Mouse (Mus musculus): ENCODE measurements around the gene Foxl2. TPM values are rescaled to one million over a fixed set of nuclear protein-coding genes. Genes with fewer than 3 reads are reported as not detected.
A peak's percentile ranks its signal among the peaks of the same experiment; 100 is the strongest.

Gene Foxl2
- polyA plus RNA-seq, 1 experiment from 2014 or later: not detected

DNA sequence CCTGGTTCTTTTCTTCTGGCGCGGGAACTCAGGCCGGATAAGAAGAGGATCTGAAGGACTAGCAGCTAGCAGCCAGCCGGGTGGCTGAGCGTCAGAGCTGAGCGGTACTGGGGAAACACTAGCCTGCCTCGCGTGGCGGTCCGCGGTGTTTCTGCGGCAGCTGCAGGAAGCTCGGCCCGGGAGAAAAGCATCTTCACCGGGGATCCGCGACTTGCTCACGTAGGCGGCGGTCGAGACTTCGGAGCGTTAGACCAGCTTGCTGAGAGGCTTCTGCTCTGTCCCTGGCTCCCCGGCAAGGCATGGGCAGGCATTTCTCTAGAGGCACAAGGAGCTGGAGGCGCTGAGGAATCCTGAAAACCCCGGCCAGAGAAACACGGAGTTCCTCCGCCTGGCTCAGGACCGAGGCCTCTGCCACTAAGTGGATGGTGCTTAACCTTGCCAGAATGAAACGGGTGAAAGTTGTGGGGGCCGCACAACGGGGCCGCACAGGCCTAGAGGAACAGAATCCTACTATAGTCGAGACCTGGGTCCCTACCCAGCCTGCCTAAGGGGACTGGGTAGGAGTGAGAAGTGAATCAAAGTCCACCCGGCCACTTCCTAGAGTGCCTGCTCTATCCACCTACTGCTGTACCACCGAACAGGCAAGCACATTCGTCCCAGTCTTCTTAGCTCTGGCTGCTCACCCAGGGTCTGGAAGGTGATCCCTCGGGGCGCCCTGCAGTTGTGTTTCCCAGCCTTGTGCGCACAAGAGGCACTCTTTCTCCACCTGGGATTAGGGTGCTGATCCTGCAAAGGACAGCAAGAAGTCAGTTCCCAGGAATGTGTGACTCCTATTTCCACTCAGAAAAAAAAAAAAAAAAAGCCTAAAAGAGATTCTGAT lies 2.7 kb upstream of the Foxl2 start:
- no peak overlapping the region for H3K9ac ChIP-seq (ENCODE audit: low read depth, low read length)
- peaks cover 25% of the 10 kb centered on the region for H3K4me1 ChIP-seq (ENCODE audit: control insufficient read depth, insufficient read depth, low read length)
- no peak overlapping the region for H3K27ac ChIP-seq (ENCODE audit: low read depth, low read length)
- peak overlapping the region; percentile 56 for H3K4me2 ChIP-seq
- peak overlapping the region; percentile 23; the same call in 1 of the 2 replicates for H3K4me3 ChIP-seq (ENCODE audit: low read depth, low read length)
- under 1% methylated on average over 40 of the region's 40 CpGs for WGBS (ENCODE audit: insufficient replicate concordance)
- no peak for ATAC-seq (replicated peaks; ENCODE audit: insufficient number of reproducible peaks, low FRiP score, low TSS enrichment)
- peaks cover 83% of the 10 kb centered on the region for H3K27me3 ChIP-seq (ENCODE audit: control insufficient read depth, insufficient read depth, low read length)
- H3K9me3 ChIP-seq (replicated peaks; ENCODE audit: control insufficient read depth, low read length): no peaks in the 10 kb centered on the region
- H3K36me3 ChIP-seq (ENCODE audit: control insufficient read depth, insufficient read depth, low read length): no peaks in the 10 kb centered on the region

DNA sequence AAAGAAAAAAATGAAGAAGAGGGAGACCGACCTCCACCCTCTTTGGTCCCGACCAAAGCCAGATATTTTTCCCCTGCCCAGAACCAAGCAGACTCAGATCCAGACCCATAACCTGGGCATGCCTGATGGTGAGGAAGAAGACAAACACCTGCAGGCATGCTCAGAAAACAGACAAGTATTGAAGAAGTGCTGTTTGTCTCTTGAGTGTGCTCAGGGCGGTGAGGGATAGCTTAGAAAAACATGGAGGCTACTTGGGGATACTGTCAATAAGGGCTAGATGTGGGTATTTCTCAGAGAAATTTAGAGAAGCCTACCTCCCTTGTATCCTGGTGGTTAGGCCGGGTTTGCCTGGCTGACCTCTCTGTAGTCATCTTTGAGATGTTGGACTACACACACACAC lies 1.8 kb upstream of the Foxl2 start:
- Histone ChIP-seq H3K4me2 (no peak overlapping the region), H3K27ac (ENCODE audit: low read depth, low read length) (no peak overlapping the region), H3K36me3 (ENCODE audit: control insufficient read depth, insufficient read depth, low read length) (no peaks in the 10 kb centered on the region), H3K9me3 (replicated peaks; ENCODE audit: control insufficient read depth, low read length) (no peaks in the 10 kb centered on the region), H3K9ac (ENCODE audit: low read depth, low read length) (no peak overlapping the region), H3K27me3 (ENCODE audit: control insufficient read depth, insufficient read depth, low read length) (peaks cover 86% of the 10 kb centered on the region), H3K4me3 (ENCODE audit: low read depth, low read length) (no peak overlapping the region), H3K4me1 (ENCODE audit: control insufficient read depth, insufficient read depth, low read length) (peaks cover 25% of the 10 kb centered on the region)
- WGBS (ENCODE audit: insufficient replicate concordance): 6% methylated on average over 4 of the region's 4 CpGs
- no peak for ATAC-seq (replicated peaks; ENCODE audit: insufficient number of reproducible peaks, low FRiP score, low TSS enrichment)

DNA sequence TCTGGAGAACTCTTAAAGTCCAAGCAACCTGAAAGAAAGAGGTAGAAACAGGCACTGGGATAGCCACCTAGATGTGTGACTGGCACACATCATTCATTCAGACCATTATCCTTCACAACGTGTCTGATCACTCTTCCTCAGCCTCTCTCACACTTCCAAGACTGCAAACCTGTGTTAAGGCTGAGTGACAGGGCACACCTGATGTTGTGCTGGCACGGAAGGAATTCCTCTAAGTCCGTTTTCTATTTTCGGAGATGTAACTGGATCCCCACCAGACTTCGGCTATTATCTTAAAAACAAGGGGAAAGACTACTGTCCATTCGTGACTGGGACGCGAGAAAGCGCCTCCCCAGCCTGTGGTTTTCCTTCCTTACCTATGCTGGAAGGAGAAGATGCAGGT lies 1.3 kb upstream of the Foxl2 start:
- no peak for ATAC-seq (replicated peaks; ENCODE audit: insufficient number of reproducible peaks, low FRiP score, low TSS enrichment)
- WGBS (ENCODE audit: insufficient replicate concordance): 2% methylated on average over 9 of the region's 9 CpGs
- H3K9ac ChIP-seq (ENCODE audit: low read depth, low read length): no peak overlapping the region
- H3K9me3 ChIP-seq (replicated peaks; ENCODE audit: control insufficient read depth, low read length): no peaks in the 10 kb centered on the region
- peaks cover 87% of the 10 kb centered on the region for H3K27me3 ChIP-seq (ENCODE audit: control insufficient read depth, insufficient read depth, low read length)
- H3K4me3 ChIP-seq (ENCODE audit: low read depth, low read length): no peak overlapping the region
- H3K36me3 ChIP-seq (ENCODE audit: control insufficient read depth, insufficient read depth, low read length): no peaks in the 10 kb centered on the region
- H3K4me2 ChIP-seq: no peak overlapping the region
- H3K27ac ChIP-seq (ENCODE audit: low read depth, low read length): no peak overlapping the region
- peaks cover 25% of the 10 kb centered on the region for H3K4me1 ChIP-seq (ENCODE audit: control insufficient read depth, insufficient read depth, low read length)

DNA sequence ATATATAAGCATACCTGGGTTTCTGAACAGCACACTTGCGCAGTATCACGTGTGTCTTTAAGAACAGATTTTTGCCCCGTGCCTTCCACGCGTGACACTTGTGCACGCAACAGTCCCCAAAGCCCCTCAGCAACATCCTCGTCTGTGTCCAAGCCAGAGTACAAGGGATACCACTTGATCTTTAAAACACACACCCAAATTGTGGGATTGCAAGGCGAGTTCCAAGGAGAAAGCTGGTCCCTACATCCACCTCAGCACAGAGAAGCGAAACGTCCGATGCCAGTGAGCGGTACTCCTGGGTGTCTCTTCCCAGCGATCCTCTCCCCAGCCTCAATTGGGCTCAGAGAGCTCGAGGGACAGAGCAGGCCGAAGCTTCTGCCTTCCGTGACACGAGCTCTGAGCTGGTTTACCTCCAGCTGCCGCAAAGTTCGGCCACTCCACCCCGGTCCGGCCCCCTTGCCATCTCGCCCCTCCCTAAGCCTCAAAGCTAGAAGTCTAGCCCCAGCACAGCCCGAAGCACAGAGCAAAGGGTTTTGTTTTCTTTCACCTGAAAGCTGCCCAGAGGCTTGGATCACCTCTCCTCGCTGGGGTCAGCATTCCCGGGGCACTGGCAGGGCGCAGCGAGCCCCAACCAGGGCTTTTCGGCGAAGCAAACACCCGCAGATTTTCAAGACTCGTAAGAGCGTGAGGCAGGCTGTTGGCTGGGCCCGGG lies 541 bp upstream of the Foxl2 start:
- Histone ChIP-seq H3K9me3 (replicated peaks; ENCODE audit: control insufficient read depth, low read length) (no peaks in the 10 kb centered on the region), H3K9ac (ENCODE audit: low read depth, low read length) (no peak overlapping the region), H3K36me3 (ENCODE audit: control insufficient read depth, insufficient read depth, low read length) (no peaks in the 10 kb centered on the region), H3K4me1 (ENCODE audit: control insufficient read depth, insufficient read depth, low read length) (peaks cover 25% of the 10 kb centered on the region), H3K27ac (ENCODE audit: low read depth, low read length) (no peak overlapping the region), H3K27me3 (ENCODE audit: control insufficient read depth, insufficient read depth, low read length) (peaks cover 90% of the 10 kb centered on the region), H3K4me3 (ENCODE audit: low read depth, low read length) (peak overlapping the region; percentile 52), H3K4me2 (peak overlapping the region; percentile 93)
- 2% methylated on average over 33 of the region's 33 CpGs for WGBS (ENCODE audit: insufficient replicate concordance)
- no peak for ATAC-seq (replicated peaks; ENCODE audit: insufficient number of reproducible peaks, low FRiP score, low TSS enrichment)

DNA sequence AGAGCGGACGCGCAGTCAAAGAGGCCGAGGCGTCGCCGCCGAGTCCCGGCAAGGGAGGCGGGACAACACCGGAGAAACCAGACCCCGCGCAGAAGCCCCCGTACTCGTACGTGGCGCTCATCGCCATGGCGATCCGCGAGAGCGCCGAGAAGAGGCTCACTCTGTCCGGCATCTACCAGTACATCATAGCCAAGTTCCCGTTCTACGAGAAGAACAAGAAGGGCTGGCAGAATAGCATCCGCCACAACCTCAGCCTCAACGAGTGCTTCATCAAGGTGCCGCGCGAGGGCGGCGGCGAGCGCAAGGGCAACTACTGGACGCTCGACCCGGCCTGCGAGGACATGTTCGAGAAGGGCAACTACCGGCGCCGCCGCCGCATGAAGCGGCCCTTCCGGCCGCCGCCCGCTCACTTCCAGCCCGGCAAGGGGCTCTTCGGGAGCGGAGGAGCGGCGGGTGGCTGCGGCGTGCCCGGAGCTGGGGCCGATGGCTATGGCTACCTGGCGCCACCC lies 682 bp downstream of the Foxl2 start:
- no peaks in the 10 kb centered on the region for H3K36me3 ChIP-seq (ENCODE audit: control insufficient read depth, insufficient read depth, low read length)
- H3K27ac ChIP-seq (ENCODE audit: low read depth, low read length): no peak overlapping the region
- peaks cover 94% of the 10 kb centered on the region for H3K27me3 ChIP-seq (ENCODE audit: control insufficient read depth, insufficient read depth, low read length)
- H3K4me3 ChIP-seq (ENCODE audit: low read depth, low read length): peak overlapping the region; percentile 52
- H3K9me3 ChIP-seq (replicated peaks; ENCODE audit: control insufficient read depth, low read length): no peaks in the 10 kb centered on the region
- under 1% methylated on average over 60 of the region's 60 CpGs for WGBS (ENCODE audit: insufficient replicate concordance)
- H3K4me2 ChIP-seq: peak overlapping the region; percentile 93
- peaks cover 25% of the 10 kb centered on the region for H3K4me1 ChIP-seq (ENCODE audit: control insufficient read depth, insufficient read depth, low read length)
- ATAC-seq (replicated peaks; ENCODE audit: insufficient number of reproducible peaks, low FRiP score, low TSS enrichment): 0 out of 2 replicates have a peak, but pooled peaks have one; percentile 19
- H3K9ac ChIP-seq (ENCODE audit: low read depth, low read length): no peak overlapping the region

DNA sequence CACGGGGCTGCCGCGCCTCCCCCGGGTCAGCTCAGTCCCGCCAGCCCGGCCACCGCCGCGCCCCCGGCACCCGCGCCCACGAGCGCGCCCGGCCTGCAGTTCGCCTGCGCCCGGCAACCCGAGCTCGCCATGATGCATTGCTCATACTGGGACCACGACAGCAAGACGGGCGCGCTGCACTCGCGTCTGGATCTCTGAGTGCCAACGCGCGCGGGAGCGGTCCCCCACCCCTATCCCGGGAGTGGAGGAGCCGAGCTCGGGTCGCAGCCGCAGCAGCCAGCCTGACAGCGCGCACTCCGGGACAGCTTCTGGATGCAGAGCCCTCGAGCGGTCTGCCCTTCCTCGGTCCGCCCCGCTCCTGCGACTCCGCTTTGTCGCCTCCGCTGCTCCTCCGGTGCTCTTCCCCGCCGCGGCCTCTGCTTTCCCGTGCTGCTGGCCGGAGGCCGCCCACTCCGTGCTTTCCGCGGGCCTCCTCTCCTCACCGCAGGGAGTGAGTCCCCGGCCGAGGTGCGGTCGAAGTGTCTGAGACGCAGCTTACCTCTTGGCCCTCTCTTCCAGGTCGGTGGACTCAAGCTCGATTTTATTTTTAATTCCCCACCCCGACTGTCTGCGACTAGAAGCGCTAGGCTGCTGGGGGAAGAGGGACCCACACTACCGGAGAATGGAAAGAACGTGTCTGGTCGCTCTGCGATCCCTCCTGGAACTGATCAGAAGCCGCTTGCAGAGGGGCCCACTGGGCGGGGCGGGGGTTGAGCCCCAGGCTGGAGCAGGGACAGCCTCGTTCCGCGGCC lies 1.7 kb downstream of the Foxl2 start:
- peaks cover 94% of the 10 kb centered on the region for H3K27me3 ChIP-seq (ENCODE audit: control insufficient read depth, insufficient read depth, low read length)
- peak overlapping the region; percentile 93 for H3K4me2 ChIP-seq
- H3K4me3 ChIP-seq (ENCODE audit: low read depth, low read length): peak overlapping the region; percentile 52
- no peaks in the 10 kb centered on the region for H3K36me3 ChIP-seq (ENCODE audit: control insufficient read depth, insufficient read depth, low read length)
- no peak; the same call in 1 of the 2 replicates for ATAC-seq (replicated peaks; ENCODE audit: insufficient number of reproducible peaks, low FRiP score, low TSS enrichment)
- H3K27ac ChIP-seq (ENCODE audit: low read depth, low read length): no peak overlapping the region
- no peak overlapping the region for H3K9ac ChIP-seq (ENCODE audit: low read depth, low read length)
- H3K4me1 ChIP-seq (ENCODE audit: control insufficient read depth, insufficient read depth, low read length): peaks cover 25% of the 10 kb centered on the region
- no peaks in the 10 kb centered on the region for H3K9me3 ChIP-seq (replicated peaks; ENCODE audit: control insufficient read depth, low read length)
- under 1% methylated on average over 79 of the region's 80 CpGs for WGBS (ENCODE audit: insufficient replicate concordance)

DNA sequence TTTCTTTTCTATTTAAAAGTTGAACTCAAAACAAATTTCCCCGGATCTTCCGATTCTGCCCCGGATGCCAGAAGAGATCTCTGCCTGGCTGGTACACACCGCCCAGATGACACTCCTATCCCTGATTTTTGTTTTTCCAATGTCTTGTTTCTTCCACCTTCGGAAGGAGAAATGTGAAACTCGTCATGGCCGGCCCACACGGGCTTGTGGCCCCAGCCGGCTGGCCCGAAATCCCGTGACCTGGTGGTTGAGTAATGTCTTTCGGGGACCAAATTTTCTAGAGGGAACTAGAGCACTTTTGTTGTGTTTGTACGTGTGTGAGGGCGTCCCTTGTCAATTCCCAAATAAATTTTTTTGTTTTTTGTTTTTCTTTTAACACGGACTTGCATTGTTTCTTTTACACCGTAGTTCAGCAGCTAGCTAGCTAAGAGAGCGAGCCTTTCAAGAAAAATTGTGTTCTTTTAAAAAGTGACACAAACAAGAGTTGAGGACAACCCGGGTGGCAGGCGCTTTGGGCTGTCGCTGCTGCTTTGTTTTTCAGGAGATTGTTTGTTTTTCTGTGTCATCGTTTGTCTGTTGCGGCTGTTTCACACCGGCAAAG lies 2.8 kb downstream of the Foxl2 start:
- no peak overlapping the region for H3K9ac ChIP-seq (ENCODE audit: low read depth, low read length)
- under 1% methylated on average over 23 of the region's 23 CpGs for WGBS (ENCODE audit: insufficient replicate concordance)
- no peak overlapping the region for H3K4me3 ChIP-seq (ENCODE audit: low read depth, low read length)

DNA sequence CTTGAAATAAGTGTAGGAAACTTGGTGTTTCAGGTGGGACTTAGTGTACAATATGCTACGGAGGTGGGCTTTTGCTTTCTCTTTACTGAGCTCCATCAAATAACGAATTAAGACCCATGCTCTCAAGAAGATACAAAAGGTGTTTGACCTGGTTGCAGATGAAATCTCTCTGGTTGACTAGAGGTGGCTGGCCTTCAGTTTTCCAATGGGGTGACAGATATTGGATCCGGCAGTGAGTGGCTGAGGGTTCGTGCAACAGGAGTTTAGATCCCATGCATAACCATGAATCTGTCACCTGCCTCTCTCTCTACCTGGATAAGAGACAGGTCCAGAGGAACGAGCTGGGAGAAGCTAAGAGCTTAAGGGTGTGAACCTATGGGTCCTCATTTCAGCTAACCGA lies 3.5 kb downstream of the Foxl2 start:
- no peak for ATAC-seq (replicated peaks; ENCODE audit: insufficient number of reproducible peaks, low FRiP score, low TSS enrichment)

More for the DNA sequence above, 2.8 kb downstream of the Foxl2 start:
- H3K27me3 ChIP-seq (ENCODE audit: control insufficient read depth, insufficient read depth, low read length): peaks cover 94% of the 10 kb centered on the region
- no peaks in the 10 kb centered on the region for H3K36me3 ChIP-seq (ENCODE audit: control insufficient read depth, insufficient read depth, low read length)
- ATAC-seq (replicated peaks; ENCODE audit: insufficient number of reproducible peaks, low FRiP score, low TSS enrichment): no peak
- H3K4me1 ChIP-seq (ENCODE audit: control insufficient read depth, insufficient read depth, low read length): peaks cover 27% of the 10 kb centered on the region
- no peaks in the 10 kb centered on the region for H3K9me3 ChIP-seq (replicated peaks; ENCODE audit: control insufficient read depth, low read length)
- H3K27ac ChIP-seq (ENCODE audit: low read depth, low read length): no peak overlapping the region
- no peak overlapping the region for H3K4me2 ChIP-seq

More for the DNA sequence above, 3.5 kb downstream of the Foxl2 start:
- Histone ChIP-seq H3K27ac (ENCODE audit: low read depth, low read length) (no peak overlapping the region), H3K36me3 (ENCODE audit: control insufficient read depth, insufficient read depth, low read length) (no peaks in the 10 kb centered on the region), H3K9me3 (replicated peaks; ENCODE audit: control insufficient read depth, low read length) (no peaks in the 10 kb centered on the region), H3K4me2 (no peak overlapping the region), H3K27me3 (ENCODE audit: control insufficient read depth, insufficient read depth, low read length) (peaks cover 94% of the 10 kb centered on the region), H3K4me3 (ENCODE audit: low read depth, low read length) (no peak overlapping the region), H3K9ac (ENCODE audit: low read depth, low read length) (no peak overlapping the region), H3K4me1 (ENCODE audit: control insufficient read depth, insufficient read depth, low read length) (peaks cover 27% of the 10 kb centered on the region)
- 5% methylated on average over 6 of the region's 6 CpGs for WGBS (ENCODE audit: insufficient replicate concordance)
